Mouse (Mus musculus): ENCODE data around the gene Trhr2.

The Trhr2 gene

DNA sequence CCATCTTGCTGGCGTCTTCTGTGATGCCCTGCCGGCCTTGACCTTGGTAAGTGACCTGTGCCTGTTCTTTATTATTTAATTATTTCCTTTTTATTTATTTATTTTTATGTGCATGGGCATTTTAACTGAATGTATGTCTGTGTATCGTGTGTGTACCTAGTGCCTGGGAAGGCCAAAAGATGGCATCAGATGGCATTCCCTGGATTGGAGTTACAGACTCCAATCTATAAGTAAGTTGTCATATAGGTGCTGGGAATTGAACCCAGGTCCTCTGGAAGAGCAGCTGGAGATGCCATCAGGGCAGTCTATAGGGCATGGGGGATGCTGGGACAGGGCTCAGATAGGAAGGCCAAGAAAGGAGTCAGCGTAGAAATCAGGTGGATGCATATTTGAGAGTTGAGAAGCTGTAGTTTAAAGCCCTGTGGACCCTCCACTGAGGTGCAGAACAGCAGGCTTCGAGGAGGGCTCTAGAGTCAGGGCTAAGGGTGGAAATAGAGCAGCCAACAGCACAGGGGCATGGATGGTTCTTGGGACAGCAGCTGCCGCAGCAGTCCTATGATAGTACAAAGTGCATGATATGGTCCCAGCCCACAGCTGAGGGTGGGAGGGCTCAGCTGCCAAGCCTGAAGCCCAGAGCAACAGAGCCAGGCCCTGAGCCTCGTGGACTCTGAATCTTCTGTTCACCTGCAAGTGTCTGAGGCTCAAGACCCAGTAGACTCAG is at the start of gene Trhr2:
Trhr2 (minus strand) TSS at position 51 of the 721 bp plus-strand sequence.
- no peak for DNase-seq

DNA sequence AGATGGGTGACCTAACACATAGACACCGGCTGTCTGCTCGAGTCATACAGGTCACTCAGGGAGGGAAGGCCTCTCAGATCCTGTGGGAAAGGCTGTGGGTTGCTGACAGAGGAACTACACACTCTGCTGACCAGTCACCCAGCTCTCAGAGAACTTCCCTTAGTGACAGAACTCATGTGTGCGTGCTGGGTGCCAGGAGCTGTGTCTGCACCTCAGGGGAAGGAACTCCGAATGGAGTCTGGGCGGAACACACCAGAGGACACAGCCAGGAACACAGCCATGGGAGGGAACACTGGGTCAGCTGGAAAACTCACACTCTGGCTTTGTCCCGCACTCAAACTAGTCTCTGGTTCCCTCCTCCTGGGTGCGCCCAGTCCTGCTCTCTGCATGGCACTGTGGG is 47.1 kb upstream of the Trhr2 start:
- no peak for DNase-seq

DNA sequence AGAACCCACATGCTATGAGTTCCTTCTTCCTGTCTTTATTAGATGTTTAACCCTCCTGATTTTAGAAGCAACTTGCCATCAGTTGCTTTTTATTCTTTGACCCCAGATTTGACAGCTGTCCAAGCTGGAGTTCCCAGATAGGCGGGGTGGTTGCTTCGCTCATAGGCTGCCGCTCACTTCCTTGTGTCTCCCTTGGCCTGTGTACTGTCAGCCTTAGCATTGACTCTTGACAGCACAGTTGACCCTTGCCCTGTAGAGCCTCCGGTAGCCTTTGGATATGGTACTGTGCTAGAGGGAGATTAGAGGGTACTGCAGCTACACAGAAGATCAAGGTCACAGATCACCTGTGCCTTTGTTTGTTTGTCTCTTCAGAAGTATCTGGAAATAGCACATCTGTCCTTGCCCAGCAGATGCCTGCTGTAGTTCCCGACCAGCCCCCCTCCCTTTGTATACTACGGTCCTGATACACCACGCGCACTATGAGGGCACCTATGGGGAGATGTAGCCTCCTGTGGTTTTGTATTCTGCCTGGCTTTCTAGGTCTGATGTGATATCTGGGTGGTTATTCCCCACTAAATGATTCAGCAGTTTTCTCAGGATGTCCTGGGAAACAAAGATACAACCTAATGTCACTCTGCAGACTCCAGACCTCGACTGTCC is 44.7 kb upstream of the Trhr2 start:
- DNase-seq = no peak

DNA sequence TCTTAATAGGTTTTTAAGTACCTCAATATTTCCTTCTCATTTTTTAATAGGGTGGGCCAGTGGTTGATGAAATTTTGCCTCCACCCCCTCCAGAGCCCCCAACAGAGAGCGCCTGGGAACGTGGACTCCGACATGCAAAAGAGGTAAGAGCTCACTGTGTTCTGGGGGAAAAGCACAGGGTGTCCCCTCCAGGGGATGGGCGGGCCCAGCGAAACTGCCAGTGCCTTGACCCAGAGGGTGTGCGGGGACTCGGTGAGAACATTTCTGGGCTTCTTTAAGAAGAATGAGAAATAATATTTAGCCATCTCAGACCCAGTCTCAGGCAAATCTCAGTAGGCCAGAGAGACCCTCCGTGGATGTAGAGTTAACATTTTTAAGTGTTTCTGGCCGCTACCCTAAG is 37.6 kb upstream of the Trhr2 start:
- DNase-seq = no peak

DNA sequence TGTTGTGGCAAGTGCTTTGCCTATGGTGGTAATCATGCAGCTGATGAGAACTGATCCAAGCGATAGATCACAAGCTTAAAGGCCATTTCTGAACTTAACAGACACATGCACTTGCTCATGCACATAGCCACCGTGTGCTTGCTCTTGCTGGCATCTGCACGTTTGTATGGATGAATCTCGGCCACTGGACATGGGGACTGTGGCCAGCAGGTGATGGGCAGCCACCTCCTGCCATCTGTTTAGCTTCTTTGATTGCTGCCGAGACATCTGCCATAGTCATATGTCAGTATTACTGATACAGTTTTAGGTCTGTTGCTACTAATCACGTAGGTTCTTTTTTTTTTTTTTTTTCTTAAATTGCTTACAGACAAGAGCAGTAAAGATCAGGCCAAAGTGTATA is 34.7 kb upstream of the Trhr2 start:
- no peak for DNase-seq

DNA sequence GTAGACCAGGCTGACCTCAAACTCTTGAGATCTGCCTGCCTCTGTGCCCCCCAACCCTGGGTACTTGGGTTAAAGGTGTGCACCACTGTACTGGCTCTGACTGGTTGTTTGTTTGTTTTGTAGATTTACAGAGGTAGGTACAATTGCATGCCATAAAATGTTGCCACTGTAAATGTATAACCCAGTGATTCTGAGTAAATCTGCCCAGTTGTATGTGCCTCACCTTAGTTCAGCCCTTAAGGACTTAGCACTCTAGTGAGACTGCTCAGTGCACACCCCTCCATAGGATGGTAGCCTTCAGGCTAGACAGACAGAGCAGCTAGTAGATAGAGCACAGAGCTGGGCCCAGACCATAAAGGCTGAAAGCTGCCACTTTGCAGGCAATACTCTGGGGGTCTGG is 33.2 kb upstream of the Trhr2 start:
- no peak for DNase-seq

DNA sequence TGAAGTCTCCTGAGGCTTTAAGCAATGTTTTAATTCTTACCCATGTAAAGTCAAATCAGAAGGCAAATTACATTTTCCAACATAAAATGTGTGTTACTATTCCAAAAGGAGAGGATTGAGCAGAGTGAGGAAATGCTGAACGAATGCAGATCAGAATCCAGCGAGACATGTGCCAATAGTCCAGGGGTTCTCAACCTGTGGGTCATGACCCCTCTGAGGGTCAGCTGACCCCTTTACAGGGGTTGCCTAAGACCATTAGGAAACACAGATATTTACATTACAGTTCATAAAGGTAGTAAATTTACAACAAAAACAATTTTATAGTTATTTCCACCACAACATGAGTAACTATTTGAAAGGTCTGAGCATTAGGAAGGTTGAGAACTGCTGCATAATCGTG is 30.2 kb upstream of the Trhr2 start:
- no peak for DNase-seq

DNA sequence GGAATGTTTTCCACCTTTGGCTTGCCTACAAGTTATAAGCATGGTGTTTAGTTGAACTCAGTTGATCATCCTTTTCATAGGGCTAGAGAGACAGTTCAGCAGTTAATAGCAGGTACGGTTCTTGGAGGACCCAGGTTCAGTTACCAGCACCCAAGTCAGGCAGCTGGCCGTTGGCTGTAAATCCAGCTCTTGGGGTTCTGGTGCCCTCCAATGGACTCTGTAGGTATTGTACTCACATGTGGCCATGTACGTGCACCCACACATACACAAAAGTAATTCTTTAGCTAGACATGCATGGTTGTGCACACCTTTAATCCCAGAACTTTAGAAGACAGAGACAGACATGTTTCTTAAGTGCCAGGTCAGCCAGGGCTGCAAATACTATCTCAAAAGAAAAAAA is 28.8 kb upstream of the Trhr2 start:
- DNase-seq = no peak

DNA sequence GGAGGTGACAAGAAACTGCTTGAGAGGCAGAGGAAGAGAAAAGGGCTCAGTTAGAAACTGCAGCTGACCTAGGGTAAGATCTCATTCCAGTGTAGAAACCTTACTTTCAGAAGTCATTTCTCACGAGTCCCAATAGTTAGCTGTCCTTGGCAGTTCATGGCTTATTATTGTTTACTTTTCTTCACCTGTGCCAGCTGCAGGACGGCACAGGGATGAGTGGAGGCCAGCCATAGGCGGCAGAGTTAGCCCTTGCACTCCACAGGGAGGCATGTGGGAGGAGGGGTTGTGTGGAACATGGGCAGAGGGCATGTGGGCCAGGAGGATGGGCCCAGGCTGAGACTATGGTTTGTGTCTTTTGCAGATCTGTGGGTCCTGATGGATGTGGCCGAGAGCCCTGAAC is 22.5 kb upstream of the Trhr2 start:
- DNase-seq = no peak

DNA sequence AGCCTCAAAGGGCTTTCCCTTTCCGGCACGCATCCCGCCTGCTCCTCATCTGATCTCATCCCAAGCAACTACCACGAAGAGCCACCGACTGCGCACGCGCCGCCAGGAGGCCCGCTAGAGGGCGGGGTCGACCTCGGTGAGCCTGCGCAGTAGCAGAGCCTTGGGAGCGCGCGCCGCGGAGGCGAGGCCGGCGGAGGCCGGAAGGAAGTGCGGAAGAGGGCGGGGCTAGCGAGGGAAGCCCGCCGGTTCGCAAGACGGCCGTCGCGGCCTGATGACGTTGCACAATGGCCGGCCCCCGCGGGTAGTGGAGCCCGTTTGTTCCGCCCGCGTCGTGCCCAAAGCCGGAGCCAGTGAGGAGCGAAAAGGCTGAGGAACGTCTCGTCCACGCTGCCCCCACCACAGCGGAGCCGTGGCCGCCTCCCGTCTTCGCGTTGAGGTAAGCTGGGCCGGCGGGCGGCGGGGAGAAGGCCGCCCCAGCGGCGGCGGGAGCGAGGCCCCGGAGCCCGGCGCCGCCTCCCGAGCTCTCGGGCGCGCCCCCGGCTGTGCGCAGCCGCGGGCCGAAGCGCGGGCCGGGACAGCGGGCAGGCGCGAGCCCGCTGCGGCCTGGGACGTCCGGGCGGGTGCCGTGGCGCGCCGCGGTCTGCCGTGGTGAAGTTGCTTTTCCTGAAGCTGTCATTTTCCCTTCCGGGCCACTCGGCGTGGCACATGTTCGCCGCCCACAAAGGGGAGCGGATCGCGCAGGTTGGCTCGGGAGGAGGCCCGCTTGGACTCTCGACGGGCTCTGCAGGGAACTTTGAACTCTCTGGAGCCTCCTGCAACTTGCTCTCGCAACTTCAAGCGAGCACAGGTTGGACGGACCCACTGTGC is 16.1 kb upstream of the Trhr2 start, which contains the start of gene Zc3h18:
Zc3h18 (plus strand) TSS at position 245 of the 867 bp plus-strand sequence.
- peak; percentile 99 for DNase-seq

DNA sequence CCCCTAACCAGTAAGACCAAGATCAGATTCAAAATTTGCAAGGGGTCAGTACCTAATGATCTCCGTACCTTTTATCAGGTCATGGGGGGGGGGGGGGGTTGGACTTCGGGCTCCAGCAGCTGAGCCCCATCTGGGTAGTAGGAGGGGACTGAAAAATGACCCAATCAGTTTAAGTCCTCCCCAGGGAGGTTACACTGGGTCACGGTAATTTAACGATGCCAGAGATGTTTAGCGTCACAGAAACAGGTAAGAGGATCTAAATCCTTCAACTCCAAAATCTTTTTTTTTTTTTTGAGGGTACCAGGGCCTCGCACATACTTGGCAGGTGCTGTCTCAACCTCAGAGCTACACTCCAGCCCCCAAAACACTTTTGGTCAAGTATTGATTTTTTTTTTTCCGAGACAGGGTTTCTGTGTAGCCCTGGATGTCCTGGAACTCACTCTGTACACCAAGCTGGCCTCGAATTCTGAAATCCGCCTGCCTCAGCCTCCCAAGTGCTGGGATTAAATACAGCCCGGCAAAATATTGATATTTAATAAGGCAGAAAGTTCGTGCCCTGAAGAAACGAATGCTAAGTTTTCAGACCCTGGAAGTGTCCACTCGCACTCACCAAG is 15.3 kb upstream of the Trhr2 start:
- DNase-seq = no peak

DNA sequence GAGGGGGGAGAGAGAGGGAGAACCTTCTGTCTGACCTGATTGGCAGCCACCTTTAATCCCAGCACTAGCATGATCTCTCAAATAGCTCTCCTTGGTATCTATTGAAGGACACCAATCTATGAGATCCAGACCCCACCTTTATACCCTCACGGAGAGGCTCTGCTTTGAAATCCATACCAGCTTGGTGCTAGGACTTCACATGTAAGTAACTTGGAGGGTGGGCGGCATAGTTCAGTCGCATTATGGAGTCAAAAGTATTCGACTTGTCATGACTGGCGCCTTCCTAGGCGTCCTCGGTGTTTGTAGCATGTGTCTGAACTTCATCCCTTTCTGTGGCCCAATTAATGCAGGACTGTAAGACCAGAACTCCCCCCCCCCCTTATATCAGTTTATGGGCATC is 14.8 kb upstream of the Trhr2 start:
- no peak for DNase-seq

DNA sequence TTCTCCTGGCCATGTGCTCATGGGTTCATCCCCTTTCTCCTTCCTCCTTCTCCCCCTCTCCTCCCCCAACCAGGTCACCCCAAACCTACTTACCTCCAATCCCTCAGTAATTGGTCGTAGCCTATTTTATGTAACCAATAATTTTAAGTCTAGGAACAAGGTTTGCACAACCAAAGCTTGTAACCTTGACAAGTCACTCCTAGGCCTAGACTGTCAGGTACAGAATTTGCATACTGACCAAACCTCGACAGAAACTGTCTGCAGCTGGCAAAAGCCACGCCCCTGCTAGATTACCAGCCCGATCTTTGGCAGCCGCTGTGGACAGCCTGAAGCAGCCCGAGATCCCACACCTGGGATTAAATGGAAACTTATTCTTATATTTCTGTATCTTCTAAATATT is 11.2 kb upstream of the Trhr2 start:
- no peak for DNase-seq

DNA sequence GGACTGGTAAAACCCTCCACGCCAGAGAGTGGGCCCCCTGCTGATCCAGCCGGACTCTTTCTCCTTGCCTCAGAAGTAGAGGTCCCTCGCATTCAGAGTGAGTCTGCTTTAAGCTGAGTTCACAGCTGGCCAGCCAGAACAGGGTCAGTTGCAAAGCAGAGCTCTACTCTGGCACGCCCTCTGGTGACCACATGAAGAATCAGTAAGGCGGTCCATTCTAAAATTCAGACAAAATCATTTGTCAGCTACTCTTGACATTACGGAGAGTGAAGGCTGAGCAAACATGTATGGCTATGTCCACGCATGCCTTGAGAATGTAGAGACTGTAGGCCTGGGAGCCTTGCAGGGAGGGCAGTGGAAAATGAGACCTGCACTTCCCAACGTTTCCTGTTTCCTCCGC is 9.1 kb upstream of the Trhr2 start:
- peak; percentile 88 for DNase-seq

DNA sequence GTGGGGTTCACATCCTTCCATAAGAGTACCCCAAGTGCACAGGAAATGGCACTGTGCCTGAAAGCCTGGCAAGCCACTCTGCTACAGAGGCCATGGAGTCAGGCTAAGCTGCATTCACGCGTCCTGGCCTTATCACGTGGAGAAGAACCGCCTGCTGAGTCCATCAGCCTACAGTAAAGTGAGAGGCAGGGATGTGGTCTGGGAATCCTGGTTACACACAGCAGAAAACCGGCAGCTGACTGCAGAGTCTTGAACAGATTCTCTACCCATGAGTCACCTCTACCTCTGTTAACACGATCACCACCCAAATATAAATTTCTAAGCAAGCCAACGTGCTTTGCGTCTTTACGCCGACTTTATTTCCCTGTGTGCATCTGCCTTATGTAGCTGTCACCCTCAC is 7.9 kb upstream of the Trhr2 start:
- no peak for DNase-seq

DNA sequence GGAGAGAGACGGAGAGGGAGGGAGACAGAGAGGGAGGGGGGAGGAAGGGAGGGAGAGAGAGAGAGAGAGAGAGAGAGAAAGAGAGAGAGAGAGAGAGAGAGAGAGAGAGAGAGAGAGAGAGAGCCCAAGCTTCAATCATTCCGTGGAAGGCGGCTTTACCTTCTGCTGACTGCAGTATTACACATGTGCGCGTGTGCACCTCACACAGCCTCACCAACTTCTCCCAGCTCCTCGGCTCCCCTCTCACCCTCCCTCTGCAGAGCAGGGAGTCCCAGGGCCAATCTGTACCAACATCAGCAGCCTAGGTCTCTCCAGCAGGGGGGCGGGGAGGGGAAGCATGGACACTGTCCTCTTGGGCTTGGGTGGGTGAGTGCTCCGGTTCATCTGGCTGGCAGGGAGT is 2.4 kb upstream of the Trhr2 start:
- no peak for DNase-seq

DNA sequence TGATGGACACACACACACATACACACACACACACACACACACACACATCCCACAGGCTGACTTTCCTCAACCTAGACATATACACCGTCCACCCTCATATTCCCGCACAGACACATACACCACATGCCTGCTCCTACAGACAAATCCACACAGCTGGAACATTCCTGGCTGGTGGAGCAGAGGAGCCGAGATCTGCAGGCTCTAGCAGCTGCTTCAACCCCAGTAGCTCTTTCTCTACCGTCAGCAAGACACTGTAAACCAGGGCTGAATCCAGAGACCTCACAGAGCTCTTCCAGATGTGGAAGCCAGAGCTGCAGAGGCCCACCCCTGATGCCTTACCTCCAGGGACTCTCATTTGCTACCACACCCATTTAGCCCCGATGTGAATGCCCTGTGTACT is 1.7 kb upstream of the Trhr2 start:
- no peak for DNase-seq

DNA sequence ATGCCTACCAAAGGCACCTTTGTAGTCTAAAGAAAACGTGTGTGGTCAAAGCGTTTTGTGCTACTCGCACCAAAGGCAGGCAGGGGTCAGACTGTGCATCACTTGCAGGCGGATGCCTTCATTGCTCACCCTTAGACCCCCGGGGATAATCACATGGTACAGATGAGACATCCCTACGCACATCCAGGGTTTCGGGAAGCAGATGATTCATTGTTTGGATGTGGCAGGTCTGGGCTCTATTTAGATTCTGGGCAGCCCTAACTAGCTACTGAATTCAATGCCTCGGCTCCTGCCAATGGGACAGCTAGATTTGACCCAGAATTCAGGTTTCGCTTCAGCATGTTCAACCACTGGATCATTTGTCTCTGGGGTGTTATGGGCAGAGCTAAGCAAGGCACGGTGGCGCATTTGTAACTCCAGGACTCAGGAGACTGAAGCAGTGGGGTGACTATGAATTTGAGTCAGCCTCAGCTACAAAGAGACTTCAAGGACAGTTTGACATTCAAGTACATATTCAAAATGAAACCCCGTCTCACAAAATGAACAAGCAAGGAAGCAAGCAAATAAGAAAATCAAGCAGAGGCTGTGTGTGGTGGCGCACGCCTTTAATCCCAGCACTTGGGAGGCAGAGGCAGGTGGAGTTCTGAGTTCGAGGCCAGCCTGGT is 1.3 kb downstream of the Trhr2 start:
- DNase-seq = no peak

DNA sequence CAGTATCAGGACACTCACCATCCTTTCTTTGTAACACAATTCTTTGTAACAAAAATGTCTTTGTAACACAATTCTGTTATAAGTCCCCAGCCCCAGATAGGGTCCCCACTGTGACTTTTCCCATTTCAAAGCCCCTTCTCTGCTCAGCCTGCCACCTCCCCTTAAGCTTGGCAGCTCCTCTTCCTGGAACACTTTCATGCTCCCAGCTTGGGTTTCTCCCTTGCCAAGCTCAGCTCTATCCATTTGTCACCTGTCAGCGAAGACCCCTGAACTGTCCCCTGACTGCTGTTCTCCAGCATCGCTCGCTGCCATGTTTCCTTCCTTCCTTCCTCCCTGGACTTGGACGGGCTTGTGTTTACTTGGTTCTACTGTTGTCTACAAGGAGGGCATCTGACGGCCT is 2.9 kb downstream of the Trhr2 start:
- no peak for DNase-seq

DNA sequence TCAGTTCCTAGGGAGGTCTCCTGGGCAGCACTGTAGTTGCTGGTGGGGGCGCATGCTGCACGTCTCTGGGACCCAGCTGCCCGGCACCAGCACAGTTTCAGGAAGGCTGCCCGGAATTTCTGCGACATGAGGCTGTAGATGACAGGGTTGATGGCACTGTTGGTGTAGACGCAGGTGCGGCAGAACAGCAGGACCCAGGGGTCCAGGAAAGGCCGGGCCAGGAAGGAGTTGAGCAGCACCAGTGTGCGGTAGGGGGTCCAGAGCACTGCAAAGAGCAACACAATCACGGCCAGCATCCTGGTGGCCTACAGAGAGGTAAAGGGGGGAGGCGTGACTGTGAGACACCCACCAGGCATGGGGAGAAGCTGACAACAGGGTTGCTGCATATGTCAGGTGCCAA is 3.3 kb downstream of the Trhr2 start:
- no peak for DNase-seq

DNA sequence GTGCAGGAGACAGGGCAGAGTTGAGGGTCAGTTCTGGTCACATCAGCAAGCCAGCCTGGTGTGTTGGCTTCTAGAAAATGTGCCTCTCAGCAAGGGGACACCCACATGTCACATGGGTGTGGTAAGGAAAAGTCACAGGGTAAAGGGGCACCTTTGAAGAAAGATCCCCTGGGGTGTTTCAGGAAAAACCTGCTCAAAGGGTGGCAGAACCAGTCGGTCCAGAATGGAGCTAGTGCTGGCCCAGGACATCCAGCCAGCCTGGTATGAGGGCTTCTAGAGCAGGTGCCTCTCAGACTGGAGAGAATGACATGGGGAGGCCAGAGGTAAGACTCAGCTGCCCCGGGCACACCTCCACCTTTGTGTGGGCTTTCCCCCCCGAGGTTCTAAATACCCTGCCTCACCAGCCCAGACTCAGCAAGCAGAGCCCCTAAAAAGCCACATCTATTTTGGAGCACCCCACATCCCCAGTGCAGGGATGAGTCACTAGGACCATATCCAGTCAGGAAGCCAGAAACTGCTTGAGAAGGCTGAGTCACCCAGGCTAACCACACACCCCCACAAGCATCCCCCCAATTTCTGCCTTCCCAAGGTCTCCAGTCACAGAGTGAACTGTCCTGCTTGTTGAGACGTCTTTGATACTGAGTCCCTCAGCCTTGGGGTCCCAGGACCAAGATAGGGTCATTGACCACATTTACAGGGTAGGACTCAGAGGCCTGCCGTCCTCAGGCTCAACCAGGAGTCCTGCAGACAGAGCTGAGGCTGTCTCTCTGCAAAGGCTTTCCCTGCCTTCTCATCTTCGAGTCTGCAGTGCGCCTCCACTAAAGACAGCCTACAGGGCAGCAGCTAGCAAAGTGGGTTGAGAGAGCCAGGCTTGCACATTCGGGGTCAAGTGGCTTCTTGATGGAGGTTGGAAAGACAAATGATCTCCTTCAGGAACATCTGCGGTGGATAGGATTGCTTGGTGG is 4.6 kb downstream of the Trhr2 start:
- no peak for DNase-seq

DNA sequence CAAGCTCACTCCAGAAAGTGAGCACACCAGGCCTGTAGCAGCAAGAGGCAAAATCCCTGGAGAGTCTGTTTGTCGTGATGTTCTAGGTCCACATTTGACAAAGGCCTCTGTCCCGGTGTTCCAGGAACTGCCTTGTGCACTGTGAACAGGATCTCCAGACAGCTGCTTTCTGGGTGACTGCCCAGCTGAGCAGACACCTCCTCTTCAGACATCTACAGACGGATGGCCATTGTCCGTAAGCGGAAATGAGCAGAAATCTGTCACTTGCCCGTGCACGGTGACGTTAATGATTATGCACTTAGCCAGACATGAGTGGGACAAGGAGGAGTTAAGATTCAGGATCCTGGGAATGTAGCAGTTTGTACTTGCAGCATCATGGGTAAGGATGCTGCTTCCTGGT is 6.4 kb downstream of the Trhr2 start:
- peak; percentile 64 for DNase-seq

All from lung, postnatal 10 days (tissue).